Mouse (Mus musculus): ENCODE data around the gene Foxm1.

DNA sequence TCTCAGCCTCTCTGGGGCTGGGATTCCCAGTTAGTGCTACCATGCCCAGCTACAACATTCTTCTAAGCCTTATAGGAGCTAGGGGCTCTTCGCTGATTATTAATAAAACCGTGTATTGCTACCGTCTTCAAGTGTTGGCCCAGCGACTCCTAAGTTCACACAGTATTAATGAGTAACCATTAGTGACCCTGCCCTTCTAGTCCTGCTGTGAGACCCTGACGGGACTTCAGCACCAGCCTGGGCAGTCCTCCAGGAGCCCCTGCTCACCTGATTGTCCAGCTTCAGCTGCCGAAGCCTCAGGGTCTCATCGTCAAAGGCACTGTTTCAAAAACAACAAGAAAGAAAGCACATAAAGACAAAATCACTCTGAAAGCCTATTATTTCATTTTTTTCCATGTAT lies 25.3 kb upstream of the Foxm1 start:
- TF ChIP-seq POLR2A (IDR thresholded peaks at IDR 0.05; ENCODE audit: low read depth, low read length) (no peak), CTCF (IDR thresholded peaks at IDR 0.05; ENCODE audit: extremely low read depth, insufficient read depth, insufficient read length, insufficient replicate concordance) (no peak)

All from spleen, adult 2 months (tissue).